Comparison of ENCODE assay signal across 18 mouse cellular contexts in the genomic region with DNA sequence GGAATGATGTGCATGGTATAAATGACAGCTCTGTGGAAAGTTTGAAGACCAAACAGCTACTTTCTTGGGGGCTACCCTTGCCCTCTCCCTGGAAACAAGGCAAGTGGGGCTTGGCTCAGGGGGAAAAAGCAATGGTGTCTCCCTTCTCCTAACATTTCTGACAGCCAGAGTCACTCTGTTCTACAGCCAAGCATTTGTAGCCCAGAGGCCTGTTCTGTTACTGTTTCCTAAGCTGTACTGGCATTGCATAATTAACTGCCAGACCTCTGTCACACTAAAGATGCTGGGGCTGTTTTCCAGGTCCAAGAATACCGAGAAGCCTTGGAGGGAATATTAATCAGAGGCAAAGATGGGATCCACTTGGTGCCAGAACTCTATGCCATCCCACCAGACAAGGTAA. TPM values are rescaled to one million over a fixed set of nuclear protein-coding genes. Genes with fewer than 3 reads are reported as not detected.
DNase-seq lines count a peak whose midpoint lies in the region; ATAC-seq and TF ChIP-seq lines count a peak whose summit lies in the region.
"Had no signal": no experiment of that assay in that cellular context is flagged by ENCODE, and none has a peak within 500 bp of the region (broad histone marks: within the 10 kb centered on the region; RNA-seq: fewer than 3 reads in every experiment).

No protein-coding gene starts in this region.

- no peak overlapping the region for H3K4me2 ChIP-seq in lung, postnatal 0 days (replicated peaks; ENCODE audit: low read depth, low read length)
- H3K4me2 ChIP-seq: heart, embryonic 13.5 days; hindbrain, embryonic 12.5 days had no signal

- H3K9me3 ChIP-seq in lung, postnatal 0 days (ENCODE audit: low read length), result no peaks in the 10 kb centered on the region
- H3K9me3 ChIP-seq: embryonic facial prominence, embryonic 10.5 days; forebrain, embryonic 10.5 days; heart, embryonic 13.5 days; hindbrain, embryonic 12.5 days had no signal

- TF ChIP-seq EP300 in lung, postnatal 0 days (IDR thresholded peaks at IDR 0.05), result no peak

- H3K4me1 ChIP-seq in lung, postnatal 0 days (ENCODE audit: insufficient read depth, low read depth, low read length), result no peaks in the 10 kb centered on the region
- H3K4me1 ChIP-seq: embryonic facial prominence, embryonic 10.5 days; forebrain, embryonic 10.5 days; heart, embryonic 13.5 days; hindbrain, embryonic 12.5 days had no signal

- 56% methylated on average over 1 of the region's 1 CpGs for WGBS in lung, postnatal 0 days

- no peaks in the 10 kb centered on the region for H3K36me3 ChIP-seq in lung, postnatal 0 days (ENCODE audit: insufficient read depth, low read length)
- H3K36me3 ChIP-seq: hindbrain, embryonic 12.5 days had no signal

- no peak for TF ChIP-seq CTCF in lung, postnatal 0 days (IDR thresholded peaks at IDR 0.05)
- TF ChIP-seq CTCF in layer of hippocampus, adult 2 months (conservative IDR thresholded peaks at IDR 0.05), result no peak

- H3K27me3 ChIP-seq in lung, postnatal 0 days (replicated peaks; ENCODE audit: insufficient read depth, low read length), result no peaks in the 10 kb centered on the region

- H3K27ac ChIP-seq in lung, postnatal 0 days (ENCODE audit: low read length), result no peak overlapping the region
- no peak overlapping the region for H3K27ac ChIP-seq in layer of hippocampus, adult 2 months
- H3K27ac ChIP-seq: embryonic facial prominence, embryonic 10.5 days; forebrain, embryonic 10.5 days; gastrocnemius, adult 2 months; heart, embryonic 13.5 days; hindbrain, embryonic 12.5 days had no signal

- ATAC-seq in lung, postnatal 0 days, result peak; percentile 61
- ATAC-seq: forebrain, embryonic 14.5 days; hindbrain, embryonic 16.5 days had no signal

- peak; percentile 22 for DNase-seq in adrenal gland, postnatal 14 days
- DNase-seq in adrenal gland, postnatal 4 days (ENCODE audit: low spot score in 2 of 2), result no peak
- peak; percentile 46 for DNase-seq in lung, postnatal 0 days (ENCODE audit: low spot score)
- no peak for DNase-seq in lung, postnatal 14 days
- DNase-seq in gonadal fat pad, adult 2 months (ENCODE audit: low read depth), result peak; percentile 59
- no peak for DNase-seq in layer of hippocampus, adult 9-10 months (ENCODE audit: low spot score)
- no peak for DNase-seq in layer of hippocampus, adult 2 months (ENCODE audit: low spot score in 2 of 2)
- DNase-seq: cerebellum, postnatal 10 days; gastrocnemius, adult 2 months; gastrocnemius, postnatal 25 days; heart, adult 11 months; heart, postnatal 36 days had no signal

- H3K9ac ChIP-seq in lung, postnatal 0 days (replicated peaks; ENCODE audit: low read depth), result no peak overlapping the region
- H3K9ac ChIP-seq: heart, embryonic 13.5 days; hindbrain, embryonic 12.5 days had no signal

- H3K4me3 ChIP-seq in lung, postnatal 0 days (ENCODE audit: low read depth, low read length), result no peak overlapping the region
- no peak overlapping the region for H3K4me3 ChIP-seq in layer of hippocampus, adult 2 months
- H3K4me3 ChIP-seq: embryonic facial prominence, embryonic 10.5 days; forebrain, embryonic 10.5 days; gastrocnemius, adult 2 months; heart, embryonic 13.5 days; hindbrain, embryonic 12.5 days had no signal

RNA-seq across cellular contexts. Expression of gene Phka2, which starts 46.9 kb away (rescaled TPM):
- total RNA-seq in adrenal gland, postnatal 14 days (2021), result 25.3 and 27.5 TPM in 2 replicates
- 10 to 100 TPM; 40.1 to 40.5 TPM for total RNA-seq in adrenal gland, postnatal 4 days (2021)
- 9.9 and 11.8 TPM in 2 replicates for polyA plus RNA-seq in lung, postnatal 0 days (2015; fragmentation: Nextera tagmentation; extraction: Ambion mirVana)
- 24.7 and 29.5 TPM in 2 replicates for polyA plus RNA-seq in gonadal fat pad, adult 2 months (2012; rRNA removed)
- total RNA-seq in layer of hippocampus, adult 2 months (2021), result 10 to 100 TPM; 27.7 to 37.4 TPM

Comparison
In these comparisons a context has a peak if more than half of its experiments do, and no peak if none do; other contexts are left out.
1. DNase-seq: peak in adrenal gland, postnatal 14 days (single experiment), lung, postnatal 0 days (single experiment) and gonadal fat pad, adult 2 months (single experiment); none in adrenal gland, postnatal 4 days (0 of 2), lung, postnatal 14 days (single experiment), layer of hippocampus, adult 9-10 months (single experiment) and layer of hippocampus, adult 2 months (0 of 2).